Comparison of ENCODE assay signal across 9 mouse cellular contexts in the genomic region with DNA sequence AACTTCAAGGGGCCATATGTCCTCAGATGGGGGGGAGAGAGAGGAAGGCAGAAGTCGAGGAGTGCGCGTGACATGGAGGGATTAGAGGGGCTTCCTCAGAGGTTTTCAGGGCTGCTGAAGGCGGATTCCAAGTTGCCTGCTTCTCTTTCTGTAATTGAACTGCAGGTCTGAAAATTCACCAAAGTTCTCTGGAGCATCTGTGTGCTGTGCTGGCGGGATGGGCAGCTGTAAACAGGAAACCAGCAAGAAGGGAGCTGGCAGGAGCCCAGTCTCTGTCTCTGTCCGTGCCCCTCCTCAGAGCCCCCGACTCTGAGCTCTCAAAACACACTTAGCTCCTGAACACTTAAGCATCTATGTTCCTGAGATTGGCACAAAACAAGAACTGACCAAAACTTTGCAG. TPM values are rescaled to one million over a fixed set of nuclear protein-coding genes. Genes with fewer than 3 reads are reported as not detected.
DNase-seq lines count a peak whose midpoint lies in the region; ATAC-seq lines count a peak whose summit lies in the region.
"Had no signal": no experiment of that assay in that cellular context is flagged by ENCODE, and none has a peak within 500 bp of the region (broad histone marks: within the 10 kb centered on the region; RNA-seq: fewer than 3 reads in every experiment).

No protein-coding gene starts in this region.

- no peak overlapping the region for H3K4me3 ChIP-seq in heart, embryonic 11.5 days (ENCODE audit: low read depth, low read length)
- H3K4me3 ChIP-seq in forebrain, embryonic 14.5 days (ENCODE audit: low read depth, low read length): no peak overlapping the region
- H3K4me3 ChIP-seq in midbrain, embryonic 11.5 days (ENCODE audit: low read depth, low read length): no peak overlapping the region

- intact Hi-C loops in heart, postnatal 36 days (cut with DNase I): loop anchor here (2.0 kb wide), 1 partner anchor 21 kb away; no protein-coding TSS in a partner anchor

- H3K27ac ChIP-seq in heart, embryonic 11.5 days (ENCODE audit: low read depth, low read length): peak overlapping the region; percentile 97
- peak overlapping the region; percentile 97; the same call in 1 of the 2 replicates for H3K27ac ChIP-seq in forebrain, embryonic 14.5 days (ENCODE audit: low read depth, low read length)
- peak overlapping the region; percentile 51; the same call in 1 of the 2 replicates for H3K27ac ChIP-seq in midbrain, embryonic 11.5 days (ENCODE audit: low read depth, low read length)

- no peaks in the 10 kb centered on the region for H3K9me3 ChIP-seq in heart, embryonic 11.5 days (replicated peaks; ENCODE audit: control insufficient read depth, low read length)
- H3K9me3 ChIP-seq in forebrain, embryonic 14.5 days (replicated peaks; ENCODE audit: control insufficient read depth, low read length): no peaks in the 10 kb centered on the region
- no peaks in the 10 kb centered on the region for H3K9me3 ChIP-seq in midbrain, embryonic 11.5 days (ENCODE audit: control insufficient read depth, low read length)

- H3K4me1 ChIP-seq in heart, embryonic 11.5 days (ENCODE audit: control insufficient read depth, insufficient read depth, low read length): peaks cover 38% of the 10 kb centered on the region
- H3K4me1 ChIP-seq in forebrain, embryonic 14.5 days (ENCODE audit: control insufficient read depth, insufficient read depth, low read length): peaks cover 34% of the 10 kb centered on the region
- H3K4me1 ChIP-seq in midbrain, embryonic 11.5 days (ENCODE audit: control insufficient read depth, insufficient read depth, low read length): peaks cover 35% of the 10 kb centered on the region

- no peaks in the 10 kb centered on the region for H3K27me3 ChIP-seq in heart, embryonic 11.5 days (ENCODE audit: control insufficient read depth, insufficient read depth, low read length)
- H3K27me3 ChIP-seq in forebrain, embryonic 14.5 days (replicated peaks; ENCODE audit: control insufficient read depth, insufficient read depth, low read length): no peaks in the 10 kb centered on the region; the same call in 1 of the 2 replicates
- no peaks in the 10 kb centered on the region for H3K27me3 ChIP-seq in midbrain, embryonic 11.5 days (ENCODE audit: control insufficient read depth, insufficient read depth, low read length)
- H3K27me3 ChIP-seq: Patski had no signal

- no peak for ATAC-seq in heart, embryonic 11.5 days (replicated peaks; ENCODE audit: insufficient number of reproducible peaks, low FRiP score, low TSS enrichment)
- no peak for ATAC-seq in forebrain, embryonic 14.5 days
- ATAC-seq in midbrain, embryonic 11.5 days (ENCODE audit: low FRiP score): no peak
- ATAC-seq: Patski had no signal

- WGBS in heart, embryonic 11.5 days (ENCODE audit: insufficient replicate concordance): 24% methylated on average over 7 of the region's 7 CpGs
- 9% methylated on average over 7 of the region's 7 CpGs for WGBS in forebrain, embryonic 14.5 days
- 11% methylated on average over 7 of the region's 7 CpGs for WGBS in midbrain, embryonic 11.5 days

- no peak for DNase-seq in heart, postnatal 36 days
- DNase-seq in CD4-positive helper T cell, adult 2 months (ENCODE audit: low read depth, low spot score): peak; percentile 21
- DNase-seq in forebrain, embryonic 14.5 days (ENCODE audit: low spot score): no peak
- peak; percentile 87 for DNase-seq in midbrain, embryonic 11.5 days (ENCODE audit: low spot score, missing footprints)
- no peak for DNase-seq in frontal cortex, adult 2 months (ENCODE audit: extremely low spot score in 1 of 2, low spot score in 1 of 2)
- DNase-seq in right cerebral cortex, postnatal 14 days: no peak
- DNase-seq in T-cell, adult 2 months (ENCODE audit: low spot score): no peak

- H3K9ac ChIP-seq in heart, embryonic 11.5 days (ENCODE audit: low read depth, low read length): no peak overlapping the region
- H3K9ac ChIP-seq in forebrain, embryonic 14.5 days (ENCODE audit: low read length): peak overlapping the region; percentile 88; the same call in 1 of the 2 replicates
- peak overlapping the region; percentile 47 for H3K9ac ChIP-seq in midbrain, embryonic 11.5 days (ENCODE audit: low read length)

- H3K36me3 ChIP-seq in heart, embryonic 11.5 days (ENCODE audit: control insufficient read depth, insufficient read depth, low read length): no peaks in the 10 kb centered on the region
- no peaks in the 10 kb centered on the region for H3K36me3 ChIP-seq in forebrain, embryonic 14.5 days (ENCODE audit: control insufficient read depth, insufficient read depth, low read length)
- no peaks in the 10 kb centered on the region for H3K36me3 ChIP-seq in midbrain, embryonic 11.5 days (ENCODE audit: control insufficient read depth, insufficient read depth, low read length)

- peak overlapping the region; percentile 5; the same call in 1 of the 2 replicates for H3K4me2 ChIP-seq in heart, embryonic 11.5 days
- H3K4me2 ChIP-seq in forebrain, embryonic 14.5 days (ENCODE audit: low read length): peak overlapping the region; percentile 100
- H3K4me2 ChIP-seq in midbrain, embryonic 11.5 days: peak overlapping the region; percentile 100; the same call in 1 of the 2 replicates

RNA-seq across cellular contexts. Expression of a gene that starts 36.5 kb away (rescaled TPM):
- 3.0 and 4.3 TPM in 2 replicates for polyA plus RNA-seq in heart, embryonic 11.5 days (2014; fragmentation: Nextera tagmentation; extraction: Ambion mirVana)
- total RNA-seq in heart, postnatal 36 days (2021): 10 to 100 TPM; 34.3 to 39.8 TPM
- 0.77 and 1.3 TPM in 2 replicates for polyA plus RNA-seq in forebrain, embryonic 14.5 days (2014; fragmentation: Nextera tagmentation; extraction: Ambion mirVana)
- 1.3 TPM in 2 replicates for polyA plus RNA-seq in midbrain, embryonic 11.5 days (2014; fragmentation: Nextera tagmentation; extraction: Ambion mirVana)
- polyA plus RNA-seq in frontal cortex, adult 2 months (2012; rRNA removed): 19.4 and 21.4 TPM in 2 replicates

Comparison
In these comparisons a context has a peak if more than half of its experiments do, and no peak if none do; other contexts are left out.
1. H3K4me2 ChIP-seq: peak in every context shown above with its lines; median percentile 100 in forebrain, embryonic 14.5 days; 100 in midbrain, embryonic 11.5 days; 5 in heart, embryonic 11.5 days.
2. DNase-seq: peak in CD4-positive helper T cell, adult 2 months (single experiment) and midbrain, embryonic 11.5 days (single experiment); none in heart, postnatal 36 days (0 of 2), forebrain, embryonic 14.5 days (single experiment), frontal cortex, adult 2 months (0 of 2), right cerebral cortex, postnatal 14 days (single experiment) and T-cell, adult 2 months (single experiment).
3. Peak in every context shown above with its lines, with median percentiles within 50 percentile points of each other: H3K27ac ChIP-seq.